Mouse (Mus musculus): Measurements from ENCODE around the gene Lin9.
"Not testable (repeated sequence)": the region's sequence is repeated elsewhere in the genome, so short reads cannot be mapped to it uniquely, and the experiment has no call there.

The Lin9 gene

GRCm38 (mm10) chr1:180641137-180641517 is at the start of gene Lin9:
Gene Lin9 (plus strand): TSS chr1:180641150.
- DNase-seq: peak; percentile 83

- no peak for DNase-seq
Measured at GRCm38 (mm10) chr1:180600578-180600977, 40.4 kb upstream of the Lin9 start.

GRCm38 (mm10) chr1:180601806-180602205 is 39.1 kb upstream of the Lin9 start:
- DNase-seq: no peak

GRCm38 (mm10) chr1:180604579-180604978 is 36.4 kb upstream of the Lin9 start:
- DNase-seq: peak; percentile 84

GRCm38 (mm10) chr1:180606106-180606505 is 34.8 kb upstream of the Lin9 start:
- no peak for DNase-seq

GRCm38 (mm10) chr1:180606796-180607577 is 34.0 kb upstream of the Lin9 start:
- DNase-seq: no peak

- DNase-seq: no peak
Measured at GRCm38 (mm10) chr1:180607578-180607879, 33.4 kb upstream of the Lin9 start.

- not testable (repeated sequence) for DNase-seq
Measured at GRCm38 (mm10) chr1:180611842-180612241, 29.1 kb upstream of the Lin9 start.

GRCm38 (mm10) chr1:180616762-180617161 is 24.2 kb upstream of the Lin9 start:
- no peak for DNase-seq

- DNase-seq: no peak
Measured at GRCm38 (mm10) chr1:180622389-180622788, 18.6 kb upstream of the Lin9 start.

GRCm38 (mm10) chr1:180623911-180624310 is 17.0 kb upstream of the Lin9 start:
- DNase-seq: no peak

GRCm38 (mm10) chr1:180626141-180626540 is 14.8 kb upstream of the Lin9 start:
- DNase-seq: no peak

- DNase-seq: not testable (repeated sequence)
Measured at GRCm38 (mm10) chr1:180637796-180638195, 3.2 kb upstream of the Lin9 start.

GRCm38 (mm10) chr1:180639416-180640401 is 1.2 kb upstream of the Lin9 start:
- DNase-seq: no peak

- DNase-seq: no peak
Measured at GRCm38 (mm10) chr1:180640605-180641125, 285 bp upstream of the Lin9 start.

- peak; percentile 42 for DNase-seq
Measured at GRCm38 (mm10) chr1:180641518-180642227, 723 bp downstream of the Lin9 start.

GRCm38 (mm10) chr1:180642228-180642564 is 1.2 kb downstream of the Lin9 start:
- DNase-seq: no peak

- DNase-seq: no peak
Measured at GRCm38 (mm10) chr1:180691284-180691683, 50.3 kb downstream of the Lin9 start.

- no peak for DNase-seq
Measured at GRCm38 (mm10) chr1:180696626-180697352, 55.8 kb downstream of the Lin9 start, which contains the start of gene Mixl1. Gene Mixl1 (minus strand): TSS chr1:180697034.

- DNase-seq: no peak
Measured at GRCm38 (mm10) chr1:180698063-180698462, 57.1 kb downstream of the Lin9 start.

GRCm38 (mm10) chr1:180703400-180703799 is 62.5 kb downstream of the Lin9 start:
- no peak for DNase-seq

- no peak for DNase-seq
Measured at GRCm38 (mm10) chr1:180707368-180707767, 66.4 kb downstream of the Lin9 start.
